Mouse (Mus musculus) CH12.LX (cell line): ENCODE measurements around the gene Fam69b.

ENCODE experiments used
- BHLHE40 ChIP-seq: IDR thresholded peaks from 2 replicates; pipeline ENCODE4 v1.6.1; 2011; ENCODE audit warnings: mild to moderate bottlenecking, low read depth, low read length, improper control_type of control experiment
- CHD2 ChIP-seq: IDR thresholded peaks from 2 replicates; pipeline ENCODE4 v1.6.1; 2011; ENCODE audit warnings: low read length, improper control_type of control experiment
- CTCF ChIP-seq, 2 experiments: IDR thresholded peaks in 1 of 2; conservative IDR thresholded peaks in 1 of 2; 2 replicates each; pipeline ENCODE4 v1.5.1; 2011 to 2012; ENCODE audit warnings: low read depth in 2 of 2, low read length in 2 of 2, improper control_type of control experiment in 1 of 2, inconsistent platforms in 1 of 2, mild to moderate bottlenecking in 1 of 2, moderate library complexity in 1 of 2
- E2F4 ChIP-seq: IDR thresholded peaks from 2 replicates; pipeline ENCODE4 v1.6.1; 2011; ENCODE audit warnings: low read depth, low read length, improper control_type of control experiment; ENCODE audit not compliant: insufficient replicate concordance
- EP300 ChIP-seq: IDR thresholded peaks from 2 replicates; pipeline ENCODE4 v1.6.1; 2011; ENCODE audit warnings: low read length, improper control_type of control experiment
- KAT2A ChIP-seq: IDR thresholded peaks from 2 replicates; pipeline ENCODE4 v1.6.1; 2012; ENCODE audit warnings: low read length, improper control_type of control experiment, inconsistent platforms; ENCODE audit not compliant: insufficient replicate concordance
- MAZ ChIP-seq: IDR thresholded peaks from 2 replicates; pipeline ENCODE4 v1.6.1; 2012; ENCODE audit warnings: low read depth, mild to moderate bottlenecking, inconsistent platforms, low read length, improper control_type of control experiment, moderate library complexity
- MEF2A ChIP-seq: IDR thresholded peaks from 2 replicates; pipeline ENCODE4 v1.6.1; 2014; ENCODE audit warnings: low read depth, mild to moderate bottlenecking, inconsistent platforms, low read length, improper control_type of control experiment, borderline replicate concordance
- POLR2A ChIP-seq: IDR thresholded peaks from 2 replicates; pipeline ENCODE4 v1.6.1; 2011; ENCODE audit warnings: low read depth, mild to moderate bottlenecking, improper control_type of control experiment, low read length
- SIN3A ChIP-seq: IDR thresholded peaks from 2 replicates; pipeline ENCODE4 v1.6.1; 2012; ENCODE audit warnings: low read length, improper control_type of control experiment, inconsistent platforms
- TBP ChIP-seq: conservative IDR thresholded peaks from 2 replicates; pipeline ENCODE4 v1.6.1; 2011; ENCODE audit warnings: low read depth, low read length, improper control_type of control experiment
- USF1 ChIP-seq: IDR thresholded peaks from 2 replicates; pipeline ENCODE4 v1.6.1; 2014; ENCODE audit warnings: low read depth, mild to moderate bottlenecking, inconsistent platforms, low read length, improper control_type of control experiment
- ZMIZ1 ChIP-seq: IDR thresholded peaks from 2 replicates; pipeline ENCODE4 v1.6.1; 2012; ENCODE audit warnings: low read depth, mild to moderate bottlenecking, inconsistent platforms, low read length, improper control_type of control experiment
- ZNF384 ChIP-seq: IDR thresholded peaks from 2 replicates; pipeline ENCODE4 v1.6.1; 2012; ENCODE audit warnings: low read depth, low read length, improper control_type of control experiment, inconsistent platforms

DNA sequence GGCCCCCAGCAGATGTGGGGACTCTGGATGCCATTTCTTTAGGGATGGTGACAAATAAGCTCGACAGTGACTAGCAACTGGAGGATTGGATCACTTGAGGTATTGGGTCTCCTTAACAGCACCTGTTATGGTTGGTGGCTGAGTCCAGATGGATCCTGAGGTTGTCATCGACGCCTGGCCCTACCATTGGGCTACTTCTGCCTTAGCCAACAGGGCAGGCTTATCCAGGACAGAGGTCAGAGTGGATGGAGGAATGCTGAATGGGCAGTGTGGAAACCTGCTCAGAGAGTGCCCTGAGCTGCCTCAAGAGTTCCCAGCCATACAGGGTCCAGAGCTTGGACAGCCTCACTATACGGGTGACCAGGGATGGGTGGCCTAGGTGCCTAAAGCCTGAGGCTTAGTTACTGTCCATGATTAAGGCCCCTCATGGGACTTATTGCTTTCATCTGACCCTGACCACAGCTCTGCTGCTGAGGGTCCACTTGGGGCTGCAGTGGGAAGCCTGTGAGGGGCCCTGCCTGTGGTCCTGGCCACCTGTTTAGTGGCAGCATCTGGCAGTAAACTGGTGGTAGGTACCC, 5.8 kb downstream of the Fam69b start:
- TF ChIP-seq CTCF (conservative IDR thresholded peaks at IDR 0.05 in 1 of 2, IDR thresholded peaks at IDR 0.05 in 1 of 2; ENCODE audit: low read depth in 2 of 2, low read length in 2 of 2) (no peak), MEF2A (no peak), USF1 (no peak), E2F4 (no peak), ZNF384 (no peak), POLR2A (no peak), ZMIZ1 (no peak), TBP (no peak), KAT2A (no peak), CHD2 (no peak; the same call in 1 of the 2 replicates), EP300 (no peak), MAZ (no peak), BHLHE40 (no peak), SIN3A (no peak)
